Mouse (Mus musculus) midbrain, embryonic 14.5 days (tissue): ENCODE measurements around the gene Begain. TPM values are rescaled to one million over a fixed set of nuclear protein-coding genes. Genes with fewer than 3 reads are reported as not detected.

Source experiments
- ATAC-seq: fragments of 200-750 bp; cut with Nextera tagmentation; 2 replicates; pipeline ENCODE4 v1.8.0; 2017; ENCODE audit warnings: moderate number of reproducible peaks, moderate library complexity; ENCODE audit not compliant: low FRiP score, low TSS enrichment
- DNase-seq: peaks from one replicate; pipeline ENCODE4 v3.0.0-alpha.2; 2015
- H3K27ac ChIP-seq: fragments of 300-500 bp; sonication (generic); replicated peaks from 2 replicates; pipeline ENCODE4 v1.5.1; 2014; ENCODE audit warnings: mild to moderate bottlenecking, low read depth, low read length, moderate library complexity
- H3K27me3 ChIP-seq: fragments of 300-500 bp; sonication (generic); 2 replicates; pipeline ENCODE4 v1.6.1; 2014; ENCODE audit warnings: low read length, control low read depth, mixed read lengths; ENCODE audit not compliant: control insufficient read depth, insufficient read depth
- H3K36me3 ChIP-seq: fragments of 300-500 bp; sonication (generic); 2 replicates; pipeline ENCODE4 v1.6.1; 2014; ENCODE audit warnings: low read length, control low read depth; ENCODE audit not compliant: control insufficient read depth, insufficient read depth
- H3K4me1 ChIP-seq: fragments of 300-500 bp; sonication (generic); 2 replicates; pipeline ENCODE4 v1.6.1; 2014; ENCODE audit warnings: mild to moderate bottlenecking, antibody characterized with exemption, low read length, control low read depth; ENCODE audit not compliant: control insufficient read depth, insufficient read depth
- H3K4me2 ChIP-seq: fragments of 300-500 bp; sonication (generic); 2 replicates; pipeline ENCODE4 v1.6.1; 2014; ENCODE audit warnings: mild to moderate bottlenecking, low read length, moderate library complexity
- H3K4me3 ChIP-seq: fragments of 300-500 bp; sonication (generic); replicated peaks from 2 replicates; pipeline ENCODE4 v1.5.1; 2014; ENCODE audit warnings: low read depth, low read length
- H3K9ac ChIP-seq: fragments of 300-500 bp; sonication (generic); replicated peaks from 2 replicates; pipeline ENCODE4 v1.6.1; 2014; ENCODE audit warnings: mild to moderate bottlenecking, low read length, moderate library complexity
- H3K9me3 ChIP-seq: fragments of 300-500 bp; sonication (generic); 2 replicates; pipeline ENCODE4 v1.6.1; 2016; ENCODE audit warnings: low read length, control low read depth, mixed read lengths; ENCODE audit not compliant: control insufficient read depth
- whole genome bisulfite sequencing: fragments of 180-500 bp; shearing (Covaris S2); extraction: QIAGEN DNeasy Blood & Tissue Kit; methylation state at CpG from one replicate; pipeline ENCODE4 v1.1.7; 2014; 5-methylcytosine and 5-hydroxymethylcytosine counted together
- polyA plus RNA-seq: library from polyadenylated mRNA; unstranded; fragments of >200 nt; fragmentation: Nextera tagmentation; extraction: Ambion mirVana; gene quantifications from 2 replicates; pipeline ENCODE4 v1.2.1, GENCODE M21; 2014

Gene Begain
- polyA plus RNA-seq, 1 experiment from 2014 or later = 27.3 TPM

DNA sequence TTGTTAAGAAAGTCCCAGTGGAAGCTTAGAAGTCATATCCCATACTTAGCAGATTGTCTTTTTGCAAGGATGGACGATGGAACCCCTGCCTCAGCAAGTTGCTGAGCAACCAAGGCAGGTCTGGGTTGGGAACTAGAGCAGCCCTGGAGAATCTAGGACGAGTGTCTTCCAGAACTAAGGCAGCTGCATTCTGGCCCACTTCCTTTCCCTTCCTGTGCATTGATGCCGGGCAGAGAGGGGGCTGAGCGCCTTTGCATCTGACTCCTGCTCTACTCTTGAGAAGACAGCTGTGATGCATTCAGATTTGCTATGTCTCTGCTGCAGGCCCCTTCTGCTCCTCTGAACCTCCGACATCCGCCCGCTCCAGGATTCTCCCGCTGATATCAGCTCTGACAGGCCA, 70.8 kb downstream of the Begain start:
- Histone ChIP-seq H3K9me3 (no peaks in the 10 kb centered on the region), H3K27ac (no peak overlapping the region), H3K27me3 (no peaks in the 10 kb centered on the region), H3K4me1 (peaks cover 7% of the 10 kb centered on the region), H3K9ac (no peak overlapping the region), H3K36me3 (no peaks in the 10 kb centered on the region), H3K4me2 (no peak overlapping the region), H3K4me3 (no peak overlapping the region)
- ATAC-seq (no peak), DNase-seq (peak; percentile 26)
- WGBS = 70% methylated on average over 8 of the region's 8 CpGs

GRCm38 (mm10) chr12:108995976-108996636, 71.9 kb downstream of the Begain start:
- Histone ChIP-seq H3K4me2 (no peak overlapping the region), H3K27me3 (no peaks in the 10 kb centered on the region), H3K9me3 (no peaks in the 10 kb centered on the region), H3K4me1 (peaks cover 7% of the 10 kb centered on the region), H3K9ac (no peak overlapping the region), H3K4me3 (no peak overlapping the region), H3K27ac (no peak overlapping the region), H3K36me3 (no peaks in the 10 kb centered on the region)
- 82% methylated on average over 12 of the region's 12 CpGs for WGBS
- ATAC-seq (no peak), DNase-seq (no peak)

- no peaks in the 10 kb centered on the region for H3K27me3 ChIP-seq
- H3K4me1 ChIP-seq = peaks cover 7% of the 10 kb centered on the region
- H3K36me3 ChIP-seq = no peaks in the 10 kb centered on the region
- WGBS = 17% methylated on average over 19 of the region's 19 CpGs
- H3K9me3 ChIP-seq = no peaks in the 10 kb centered on the region
- H3K9ac ChIP-seq = no peak overlapping the region; the same call in 1 of the 2 replicates
- ATAC-seq (no peak), DNase-seq (peak; percentile 71)
- no peak overlapping the region for H3K4me3 ChIP-seq
- no peak overlapping the region for H3K4me2 ChIP-seq
- H3K27ac ChIP-seq = no peak overlapping the region
Observed at GRCm38 (mm10) chr12:108994436-108995031, 73.5 kb downstream of the Begain start.

DNA sequence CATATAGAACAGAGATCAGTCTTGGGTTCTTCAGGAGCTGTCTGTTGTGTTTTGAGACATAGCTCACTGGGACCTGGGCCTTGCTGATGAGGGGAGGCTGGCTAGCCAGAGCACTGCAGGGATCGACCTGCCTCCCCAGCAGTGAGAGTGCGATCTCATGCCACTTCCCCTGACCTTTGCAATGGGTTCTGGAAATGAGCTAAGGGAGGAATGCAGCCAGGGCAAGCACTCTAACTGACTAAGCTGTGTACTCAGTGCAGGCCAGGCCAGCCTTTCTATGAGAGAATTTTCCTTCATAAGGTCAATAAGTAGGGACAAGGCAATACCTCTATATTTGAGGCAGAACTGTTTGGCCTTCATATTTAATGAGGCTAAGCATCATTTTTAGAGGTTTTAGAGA, 75.0 kb downstream of the Begain start:
- Histone ChIP-seq H3K4me3 (no peak overlapping the region), H3K4me1 (peaks cover 7% of the 10 kb centered on the region), H3K27ac (no peak overlapping the region), H3K27me3 (no peaks in the 10 kb centered on the region), H3K4me2 (no peak overlapping the region), H3K9ac (no peak overlapping the region), H3K9me3 (no peaks in the 10 kb centered on the region), H3K36me3 (no peaks in the 10 kb centered on the region)
- ATAC-seq (no peak), DNase-seq (no peak)
- 70% methylated on average over 2 of the region's 2 CpGs for WGBS

DNA sequence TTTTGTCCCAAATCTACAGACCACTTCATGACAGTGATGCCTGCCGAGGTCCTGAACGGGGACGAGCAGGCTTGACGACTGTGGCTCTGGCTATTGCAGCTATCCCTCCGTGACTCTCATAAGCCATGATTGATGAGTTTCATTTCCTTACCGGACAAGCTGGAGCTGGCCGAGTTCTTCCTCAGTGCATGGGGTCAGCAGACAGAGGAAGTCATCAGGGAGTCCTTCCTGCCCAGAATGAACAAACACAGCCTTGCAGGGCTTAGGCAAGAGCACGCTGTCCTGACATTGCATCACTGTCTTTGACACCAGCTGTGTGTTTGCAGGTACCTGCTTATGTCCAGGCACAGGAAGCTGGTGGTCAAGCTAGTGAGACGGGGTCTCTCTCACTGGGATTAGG, 77.6 kb downstream of the Begain start:
- no peak overlapping the region for H3K4me2 ChIP-seq
- ATAC-seq (no peak), DNase-seq (no peak)
- 83% methylated on average over 9 of the region's 9 CpGs for WGBS
- no peak overlapping the region for H3K27ac ChIP-seq
- H3K4me3 ChIP-seq = no peak overlapping the region
- peaks cover 7% of the 10 kb centered on the region; the same call in 1 of the 2 replicates for H3K4me1 ChIP-seq
- H3K27me3 ChIP-seq = no peaks in the 10 kb centered on the region
- H3K9me3 ChIP-seq = no peaks in the 10 kb centered on the region
- H3K9ac ChIP-seq = no peak overlapping the region
- H3K36me3 ChIP-seq = no peaks in the 10 kb centered on the region

DNA sequence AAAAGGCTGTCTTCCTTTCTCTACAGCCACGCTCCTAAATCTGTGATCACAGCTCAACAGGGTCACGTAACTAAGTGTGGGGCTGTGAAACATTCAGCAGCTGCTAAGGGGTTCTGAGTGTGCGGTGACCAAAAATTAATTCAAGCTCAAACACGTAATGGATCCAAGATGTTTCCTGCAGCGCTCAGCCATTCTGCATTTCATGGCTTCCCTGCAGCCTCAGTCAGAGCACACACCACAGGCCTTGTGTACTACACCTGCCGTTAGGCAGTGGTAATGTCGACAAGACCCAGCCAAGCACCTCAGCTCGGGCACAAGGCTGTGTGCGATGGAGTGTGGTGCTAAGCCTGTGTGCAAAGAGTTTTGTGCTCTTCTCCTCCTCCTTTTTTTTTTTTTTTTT, 80.6 kb downstream of the Begain start:
- H3K27ac ChIP-seq = no peak overlapping the region
- no peaks in the 10 kb centered on the region for H3K36me3 ChIP-seq
- DNase-seq = no peak
- H3K4me2 ChIP-seq = no peak overlapping the region
- WGBS = 87% methylated on average over 9 of the region's 9 CpGs
- no peak overlapping the region for H3K9ac ChIP-seq
- H3K27me3 ChIP-seq = no peaks in the 10 kb centered on the region
- peaks cover 6% of the 10 kb centered on the region; the same call in 1 of the 2 replicates for H3K4me1 ChIP-seq
- no peak overlapping the region for H3K4me3 ChIP-seq
- H3K9me3 ChIP-seq = no peaks in the 10 kb centered on the region
- ATAC-seq = no peak

DNA sequence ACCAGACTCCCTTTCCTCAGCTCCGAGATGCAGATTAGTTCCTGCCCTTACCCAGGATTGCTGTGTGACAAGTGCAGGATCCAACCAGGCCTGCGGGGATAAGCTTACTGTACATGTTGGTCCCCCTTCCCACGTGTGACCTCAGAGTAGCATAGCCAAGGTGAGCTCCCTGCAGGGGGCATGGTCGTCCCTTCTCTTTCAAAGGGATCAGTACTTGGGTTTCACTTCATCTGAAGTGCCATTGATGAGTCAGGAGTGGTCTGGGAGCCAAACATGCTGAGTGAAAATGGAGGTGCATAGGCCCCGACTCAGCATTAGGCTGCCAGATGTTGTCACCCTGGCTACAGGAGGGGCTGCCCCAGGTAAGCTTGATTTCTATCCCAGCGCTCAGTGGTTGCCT, 83.0 kb downstream of the Begain start:
- Histone ChIP-seq H3K36me3 (no peaks in the 10 kb centered on the region), H3K4me2 (no peak overlapping the region), H3K4me3 (no peak overlapping the region), H3K9ac (no peak overlapping the region), H3K4me1 (peaks cover 14% of the 10 kb centered on the region), H3K27ac (0 out of 2 replicates have a peak overlapping the region, but pooled peaks have one; percentile 17), H3K27me3 (no peaks in the 10 kb centered on the region), H3K9me3 (no peaks in the 10 kb centered on the region)
- DNase-seq (no peak), ATAC-seq (no peak)
- 75% methylated on average over 6 of the region's 6 CpGs for WGBS

DNA sequence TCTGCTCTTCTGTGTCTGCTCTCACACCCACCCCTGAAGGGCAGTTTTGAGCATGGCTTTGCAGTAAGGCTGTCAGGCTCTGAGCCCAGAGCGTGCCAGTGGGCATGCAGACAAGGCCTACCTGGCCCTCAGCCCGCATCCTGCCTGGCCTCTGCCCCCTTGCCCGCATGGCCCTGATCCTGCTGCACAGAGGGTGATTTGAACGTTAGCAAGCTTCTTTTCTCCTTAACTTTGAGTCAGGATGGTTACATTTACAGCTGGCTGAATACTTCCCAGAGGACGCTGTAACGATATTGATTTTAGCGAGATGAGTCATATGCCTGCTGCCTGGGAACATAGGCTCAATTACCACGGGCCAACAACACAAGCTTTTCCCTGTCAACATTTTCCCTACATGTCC, 83.5 kb downstream of the Begain start:
- no peaks in the 10 kb centered on the region for H3K27me3 ChIP-seq
- H3K36me3 ChIP-seq = no peaks in the 10 kb centered on the region
- DNase-seq = no peak
- H3K9ac ChIP-seq = no peak overlapping the region
- no peaks in the 10 kb centered on the region for H3K9me3 ChIP-seq
- ATAC-seq = no peak
- no peak overlapping the region for H3K4me2 ChIP-seq
- H3K4me3 ChIP-seq = no peak overlapping the region
- 0 out of 2 replicates have a peak overlapping the region, but pooled peaks have one; percentile 17 for H3K27ac ChIP-seq
- peaks cover 20% of the 10 kb centered on the region for H3K4me1 ChIP-seq
- WGBS = 78% methylated on average over 8 of the region's 8 CpGs

GRCm38 (mm10) chr12:108983496-108983895, 84.5 kb downstream of the Begain start:
- ATAC-seq = no peak
- WGBS = 85% methylated on average over 6 of the region's 6 CpGs
- no peaks in the 10 kb centered on the region for H3K27me3 ChIP-seq
- no peak overlapping the region for H3K4me2 ChIP-seq
- H3K4me1 ChIP-seq = peaks cover 22% of the 10 kb centered on the region
- no peaks in the 10 kb centered on the region for H3K9me3 ChIP-seq
- H3K36me3 ChIP-seq = no peaks in the 10 kb centered on the region
- no peak overlapping the region for H3K27ac ChIP-seq
- DNase-seq = no peak
- H3K4me3 ChIP-seq = no peak overlapping the region
- H3K9ac ChIP-seq = no peak overlapping the region
